Mouse (Mus musculus): ENCODE data around the gene Slfn3.

- TF ChIP-seq CTCF (IDR thresholded peaks at IDR 0.05; ENCODE audit: borderline replicate concordance, control insufficient read depth, extremely low read depth, insufficient read depth, low read length, poor library complexity) (no peak), POLR2A (IDR thresholded peaks at IDR 0.05; ENCODE audit: control insufficient read depth, extremely low read depth, insufficient read depth, low read length, poor library complexity) (no peak)
Observed at GRCm38 (mm10) chr11:83225371-83225960, 34.3 kb downstream of the Slfn3 start.

Data from thymus, adult 2 months (tissue).